In the genomic region with DNA sequence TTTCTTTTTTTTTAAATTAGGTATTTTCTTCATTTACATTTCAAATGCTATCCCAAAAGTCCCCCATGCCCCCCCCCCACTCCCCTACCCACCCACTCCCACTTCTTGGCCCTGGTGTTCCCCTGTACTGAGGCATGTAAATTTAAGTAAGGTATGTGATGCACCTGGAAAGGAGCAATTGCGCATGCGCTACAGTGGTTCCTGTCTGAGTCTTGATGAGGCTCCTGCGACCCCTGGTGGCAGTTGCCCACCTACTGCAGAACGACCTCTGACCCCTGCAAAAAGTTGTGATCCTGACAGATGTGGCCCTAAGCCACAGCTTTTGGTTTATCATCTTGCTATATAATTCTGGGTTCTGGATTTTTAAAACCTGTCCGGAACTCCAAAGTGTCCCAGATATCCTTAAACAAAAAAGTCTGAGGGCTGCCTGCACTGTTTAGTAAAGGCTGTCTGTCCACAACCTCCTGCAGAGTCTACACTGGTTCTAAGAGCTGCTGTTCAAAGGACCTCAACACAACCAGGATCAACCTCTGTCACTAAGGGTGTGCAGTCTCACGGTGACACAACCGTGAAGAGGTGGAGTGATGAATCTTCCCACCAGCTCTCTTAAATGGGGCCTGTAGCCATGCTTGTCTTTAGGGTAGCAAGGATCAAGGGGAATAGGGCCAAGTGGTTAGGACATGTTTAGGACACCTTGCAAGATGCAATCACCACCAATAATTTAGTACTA, we compare ENCODE assay signal across 9 mouse cellular contexts. TPM values are rescaled to one million over a fixed set of nuclear protein-coding genes. Genes with fewer than 3 reads are reported as not detected.
DNase-seq lines count a peak whose midpoint lies in the region; ATAC-seq lines count a peak whose summit lies in the region.
"Had no signal": no experiment of that assay in that cellular context is flagged by ENCODE, and none has a peak within 500 bp of the region (broad histone marks: within the 10 kb centered on the region; RNA-seq: fewer than 3 reads in every experiment).

No protein-coding gene starts in this region.

- H3K4me1 ChIP-seq in forebrain, embryonic 15.5 days, result no peaks in the 10 kb centered on the region
- H3K4me1 ChIP-seq in liver, embryonic 16.5 days (ENCODE audit: control insufficient read depth, low read depth, low read length), result peaks cover 3% of the 10 kb centered on the region
- H3K4me1 ChIP-seq in neural tube, embryonic 13.5 days (replicated peaks), result no peaks in the 10 kb centered on the region

- H3K9me3 ChIP-seq in forebrain, embryonic 15.5 days, result no peaks in the 10 kb centered on the region
- H3K9me3 ChIP-seq in liver, embryonic 16.5 days (replicated peaks; ENCODE audit: control insufficient read depth, low read length), result no peaks in the 10 kb centered on the region
- no peaks in the 10 kb centered on the region for H3K9me3 ChIP-seq in neural tube, embryonic 13.5 days
- H3K9me3 ChIP-seq: heart, embryonic 13.5 days had no signal

- no peak overlapping the region for H3K27ac ChIP-seq in forebrain, embryonic 15.5 days (replicated peaks)
- no peak overlapping the region for H3K27ac ChIP-seq in liver, embryonic 16.5 days (ENCODE audit: low read length)
- no peak overlapping the region for H3K27ac ChIP-seq in neural tube, embryonic 13.5 days (replicated peaks)

- H3K36me3 ChIP-seq in forebrain, embryonic 15.5 days, result 0 out of 2 replicates have a peak, but pooled peaks cover 3% of the 10 kb centered on the region
- H3K36me3 ChIP-seq in liver, embryonic 16.5 days (ENCODE audit: control insufficient read depth, insufficient read depth), result no peaks in the 10 kb centered on the region
- 0 out of 2 replicates have a peak, but pooled peaks cover 4% of the 10 kb centered on the region for H3K36me3 ChIP-seq in neural tube, embryonic 13.5 days

- no peak overlapping the region for H3K9ac ChIP-seq in forebrain, embryonic 15.5 days (replicated peaks)
- no peak overlapping the region for H3K9ac ChIP-seq in liver, embryonic 16.5 days (ENCODE audit: low read depth, low read length)
- H3K9ac ChIP-seq in neural tube, embryonic 13.5 days, result no peak overlapping the region

- H3K27me3 ChIP-seq in forebrain, embryonic 15.5 days, result no peaks in the 10 kb centered on the region
- no peaks in the 10 kb centered on the region for H3K27me3 ChIP-seq in liver, embryonic 16.5 days (ENCODE audit: control insufficient read depth, insufficient read depth, low read depth, low read length)
- H3K27me3 ChIP-seq in neural tube, embryonic 13.5 days, result no peaks in the 10 kb centered on the region
- H3K27me3 ChIP-seq: heart, embryonic 13.5 days had no signal

- WGBS in forebrain, embryonic 15.5 days, result 29% methylated on average over 7 of the region's 7 CpGs
- WGBS in liver, embryonic 16.5 days (ENCODE audit: insufficient replicate concordance), result 37% methylated on average over 7 of the region's 7 CpGs
- WGBS in neural tube, embryonic 13.5 days, result 34% methylated on average over 7 of the region's 7 CpGs

- peak; percentile 67 to 70 for DNase-seq in right cerebral cortex, postnatal 10 days (ENCODE audit: low spot score in 2 of 2)
- no peak for DNase-seq in right cerebral cortex, postnatal 36 days (ENCODE audit: low spot score in 2 of 2)
- DNase-seq in brain, adult 2 months (ENCODE audit: low read depth, low spot score), result peak; percentile 90
- peak; percentile 79 for DNase-seq in hindlimb bud, embryonic 11.5 days (ENCODE audit: extremely low spot score, low read depth, low spot score)
- DNase-seq in thymus, postnatal 4 days, result peak; percentile 90

- no peak overlapping the region for H3K4me3 ChIP-seq in forebrain, embryonic 15.5 days
- no peak overlapping the region for H3K4me3 ChIP-seq in liver, embryonic 16.5 days (ENCODE audit: low read depth, low read length)
- H3K4me3 ChIP-seq in neural tube, embryonic 13.5 days, result no peak overlapping the region
- H3K4me3 ChIP-seq: heart, embryonic 13.5 days had no signal

- no peak overlapping the region for H3K4me2 ChIP-seq in forebrain, embryonic 15.5 days (replicated peaks)
- no peak overlapping the region for H3K4me2 ChIP-seq in liver, embryonic 16.5 days (ENCODE audit: low read depth, low read length)
- no peak overlapping the region for H3K4me2 ChIP-seq in neural tube, embryonic 13.5 days

- ATAC-seq in forebrain, embryonic 15.5 days (replicated peaks), result peak; percentile 68; the same call in 1 of the 2 replicates
- peak; percentile 64 for ATAC-seq in liver, embryonic 16.5 days (ENCODE audit: low read depth)
- peak; percentile 72 for ATAC-seq in neural tube, embryonic 13.5 days (ENCODE audit: low read depth)

RNA-seq across cellular contexts. Expression of gene Ttc7b, which starts 40.6 kb away (rescaled TPM):
- polyA plus RNA-seq in forebrain, embryonic 15.5 days (2015; fragmentation: Nextera tagmentation; extraction: Ambion mirVana), result 6.5 and 8.2 TPM in 2 replicates
- 0.48 and 0.93 TPM in 2 replicates for polyA plus RNA-seq in liver, embryonic 16.5 days (2015; fragmentation: Nextera tagmentation; extraction: Ambion mirVana)
- 5.9 and 7.3 TPM in 2 replicates for polyA plus RNA-seq in neural tube, embryonic 13.5 days (2015; fragmentation: Nextera tagmentation; extraction: Ambion mirVana)

Comparison
In these comparisons a context has a peak if more than half of its experiments do, and no peak if none do; other contexts are left out.
1. DNase-seq: peak in right cerebral cortex, postnatal 10 days (2 of 2), brain, adult 2 months (single experiment), hindlimb bud, embryonic 11.5 days (single experiment) and thymus, postnatal 4 days (single experiment); none in right cerebral cortex, postnatal 36 days (0 of 2).
2. Peak in every context shown above with its lines, with median percentiles within 50 percentile points of each other: ATAC-seq.